Mouse (Mus musculus): ENCODE data around the gene Mta1.

DNA sequence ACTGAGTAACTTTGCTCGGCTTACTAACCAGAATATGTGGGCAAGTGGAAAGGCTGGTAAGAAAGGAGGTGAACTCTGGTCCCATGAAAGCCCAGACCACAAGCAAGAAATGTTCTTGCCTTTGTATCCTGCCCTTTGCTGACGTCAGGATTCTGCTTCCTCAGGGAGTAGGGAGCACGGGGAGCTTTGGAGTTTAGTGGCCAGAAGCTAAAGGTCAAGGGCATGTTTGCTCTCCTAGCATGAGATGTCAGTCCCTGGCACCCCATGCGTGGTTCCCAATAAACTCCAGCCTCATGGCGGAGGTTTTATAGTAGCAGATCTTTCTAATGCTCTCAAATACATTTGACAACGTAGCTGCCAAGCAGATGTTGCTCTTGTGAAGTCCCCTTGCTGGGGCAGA is 26.3 kb upstream of the Mta1 start:
- TF ChIP-seq CTCF (IDR thresholded peaks at IDR 0.05; ENCODE audit: extremely low read depth, insufficient read length, insufficient replicate concordance, low read depth, low read length) (no peak), POLR2A (IDR thresholded peaks at IDR 0.05; ENCODE audit: low read depth, low read length) (no peak)

Data from small intestine, adult 2 months (tissue).